Mouse (Mus musculus) stomach, postnatal 0 days (tissue): ENCODE data around the gene Ppt2. TPM values are rescaled to one million over a fixed set of nuclear protein-coding genes. Genes with fewer than 3 reads are reported as not detected.

Source experiments
- ATAC-seq: fragments of 200-750 bp; cut with Nextera tagmentation; 2 replicates; pipeline ENCODE4 v1.8.0; 2017; ENCODE audit not compliant: low FRiP score, low TSS enrichment
- DNase-seq: peaks from one replicate; pipeline ENCODE4 v3.0.0-alpha.2; 2016; ENCODE audit warnings: low spot score
- H3K27ac ChIP-seq: fragments of 300-500 bp; sonication (generic); replicated peaks from 2 replicates; pipeline ENCODE4 v1.5.1; 2014; ENCODE audit warnings: mild to moderate bottlenecking, control low read depth
- H3K27me3 ChIP-seq: fragments of 300-500 bp; sonication (generic); 2 replicates; pipeline ENCODE4 v1.6.1; 2014; ENCODE audit warnings: low read length; ENCODE audit not compliant: control insufficient read depth, insufficient read depth
- H3K36me3 ChIP-seq: fragments of 300-500 bp; sonication (generic); 2 replicates; pipeline ENCODE4 v1.6.1; 2014; ENCODE audit warnings: low read length, mixed read lengths; ENCODE audit not compliant: control insufficient read depth, insufficient read depth
- H3K4me1 ChIP-seq: fragments of 300-500 bp; sonication (generic); replicated peaks from 2 replicates; pipeline ENCODE4 v1.6.1; 2014; ENCODE audit warnings: antibody characterized with exemption; ENCODE audit not compliant: control insufficient read depth, insufficient read depth
- H3K4me2 ChIP-seq: fragments of 300-500 bp; sonication (generic); replicated peaks from 2 replicates; pipeline ENCODE4 v1.6.1; 2014; ENCODE audit warnings: low read depth, mild to moderate bottlenecking, control low read depth, moderate library complexity
- H3K4me3 ChIP-seq: fragments of 300-500 bp; sonication (generic); 2 replicates; pipeline ENCODE4 v1.5.1; 2014; ENCODE audit warnings: low read depth, low read length, control low read depth
- H3K9ac ChIP-seq: fragments of 300-500 bp; sonication (generic); 2 replicates; pipeline ENCODE4 v1.6.1; 2014; ENCODE audit warnings: mild to moderate bottlenecking, low read length, control low read depth, mixed read lengths
- H3K9me3 ChIP-seq: fragments of 300-500 bp; sonication (generic); 2 replicates; pipeline ENCODE4 v1.6.1; 2016; ENCODE audit warnings: low read length; ENCODE audit not compliant: control insufficient read depth
- CTCF ChIP-seq: IDR thresholded peaks from 2 replicates; pipeline ENCODE4 v1.5.1; 2016; ENCODE audit warnings: antibody characterized with exemption, low read depth, mild to moderate bottlenecking, moderate library complexity
- EP300 ChIP-seq: optimal IDR thresholded peaks from 2 replicates; pipeline ENCODE3; 2016; ENCODE audit warnings: antibody characterized with exemption
- WGBS: fragments of 180-500 bp; shearing (Covaris S2); extraction: QIAGEN DNeasy Blood & Tissue Kit; methylation state at CpG from one replicate; pipeline ENCODE4 v1.1.7; 2014; 5-methylcytosine and 5-hydroxymethylcytosine counted together
- polyA plus RNA-seq: library from polyadenylated mRNA; unstranded; fragments of >200 nt; fragmentation: Nextera tagmentation; extraction: Ambion mirVana; gene quantifications from 2 replicates; pipeline ENCODE4 v1.2.1, GENCODE M21; 2015

Gene Ppt2
- polyA plus RNA-seq, 1 experiment from 2014 or later, result 16.5 TPM

GRCm38 (mm10) chr17:34589206-34589605 lies 39.1 kb downstream of the Ppt2 start:
- Histone ChIP-seq H3K9ac (no peak overlapping the region), H3K4me1 (peaks cover 9% of the 10 kb centered on the region)

GRCm38 (mm10) chr17:34588767-34589166 lies 39.5 kb downstream of the Ppt2 start:
- no peak overlapping the region for H3K9ac ChIP-seq
- H3K4me1 ChIP-seq, result peaks cover 9% of the 10 kb centered on the region
- TF ChIP-seq EP300 (no peak), CTCF (no peak)
- H3K9me3 ChIP-seq, result no peaks in the 10 kb centered on the region
- DNase-seq, result no peak
- no peak overlapping the region for H3K4me2 ChIP-seq
- H3K4me3 ChIP-seq, result no peak overlapping the region
- H3K36me3 ChIP-seq, result no peaks in the 10 kb centered on the region
- WGBS, result 76% methylated on average over 3 of the region's 3 CpGs
- H3K27me3 ChIP-seq, result no peaks in the 10 kb centered on the region
- no peak for ATAC-seq
- H3K27ac ChIP-seq, result no peak overlapping the region

More at GRCm38 (mm10) chr17:34589206-34589605, 39.1 kb downstream of the Ppt2 start:
- ATAC-seq (no peak), DNase-seq (no peak)
- Histone ChIP-seq H3K36me3 (no peaks in the 10 kb centered on the region), H3K27me3 (no peaks in the 10 kb centered on the region), H3K4me3 (no peak overlapping the region), H3K4me2 (peak overlapping the region; percentile 89; the same call in 1 of the 2 replicates), H3K9me3 (no peaks in the 10 kb centered on the region), H3K27ac (peak overlapping the region; percentile 97)
- 53% methylated on average over 7 of the region's 7 CpGs for WGBS
- TF ChIP-seq EP300 (no peak), CTCF (no peak)

- DNase-seq (no peak), ATAC-seq (no peak)
- H3K27ac ChIP-seq, result peak overlapping the region; percentile 86
- H3K9ac ChIP-seq, result peak overlapping the region; percentile 89
- H3K4me3 ChIP-seq, result peak overlapping the region; percentile 73
- peaks cover 9% of the 10 kb centered on the region for H3K4me1 ChIP-seq
- no peaks in the 10 kb centered on the region for H3K36me3 ChIP-seq
- H3K27me3 ChIP-seq, result no peaks in the 10 kb centered on the region
- H3K4me2 ChIP-seq, result peak overlapping the region; percentile 99
- 4% methylated on average over 19 of the region's 19 CpGs for WGBS
- H3K9me3 ChIP-seq, result no peaks in the 10 kb centered on the region
- TF ChIP-seq CTCF (no peak), EP300 (no peak)
These were observed 40.5 kb downstream of the Ppt2 start for GRCm38 (mm10) chr17:34587814-34588213.

GRCm38 (mm10) chr17:34587423-34587811 lies 40.9 kb downstream of the Ppt2 start:
- no peaks in the 10 kb centered on the region for H3K9me3 ChIP-seq
- H3K9ac ChIP-seq, result peak overlapping the region; percentile 89
- TF ChIP-seq CTCF (peak; percentile 12; the same call in 1 of the 2 replicates), EP300 (no peak)
- peak; percentile 98 for DNase-seq
- peak; percentile 87 for ATAC-seq
- no peaks in the 10 kb centered on the region for H3K27me3 ChIP-seq
- peak overlapping the region; percentile 73 for H3K4me3 ChIP-seq
- WGBS, result under 1% methylated on average over 46 of the region's 50 CpGs
- peak overlapping the region; percentile 99 for H3K4me2 ChIP-seq
- H3K27ac ChIP-seq, result peak overlapping the region; percentile 86
- no peaks in the 10 kb centered on the region for H3K36me3 ChIP-seq
- H3K4me1 ChIP-seq, result peaks cover 9% of the 10 kb centered on the region

GRCm38 (mm10) chr17:34586796-34587422 lies 41.4 kb downstream of the Ppt2 start:
- under 1% methylated on average over 38 of the region's 38 CpGs for WGBS

More at GRCm38 (mm10) chr17:34586796-34587422, 41.4 kb downstream of the Ppt2 start:
- H3K4me3 ChIP-seq, result peak overlapping the region; percentile 73
- TF ChIP-seq CTCF, result no peak
- no peak for TF ChIP-seq EP300
- peaks cover 9% of the 10 kb centered on the region for H3K4me1 ChIP-seq
- DNase-seq (peak; percentile 79), ATAC-seq (peak; percentile 76)
- H3K4me2 ChIP-seq, result peak overlapping the region; percentile 99
- H3K9ac ChIP-seq, result peak overlapping the region; percentile 89
- peak overlapping the region; percentile 86 for H3K27ac ChIP-seq
- no peaks in the 10 kb centered on the region for H3K36me3 ChIP-seq
- H3K27me3 ChIP-seq, result no peaks in the 10 kb centered on the region
- no peaks in the 10 kb centered on the region for H3K9me3 ChIP-seq
